Mouse (Mus musculus) limb, embryonic 15.5 days (tissue): ENCODE measurements at regions not wholly inside any gene's neighbourhood (a gene's known extent, or its start where the extent isn't known, plus 50 kb on each side); places are given as distances from the start of the nearest gene placed in this dataset.

Experiments used
- ATAC-seq: fragments of 200-750 bp; cut with Nextera tagmentation; 2 replicates; pipeline ENCODE4 v1.8.0; 2017; ENCODE audit warnings: low read depth, moderate TSS enrichment; ENCODE audit not compliant: insufficient number of reproducible peaks, low FRiP score, low TSS enrichment
- H3K27ac ChIP-seq: fragments of 300-500 bp; sonication (generic); 2 replicates; pipeline ENCODE4 v1.5.1; 2015; ENCODE audit warnings: moderate library complexity, mild to moderate bottlenecking, inconsistent platforms
- H3K27me3 ChIP-seq: fragments of 300-500 bp; sonication (generic); 2 replicates; pipeline ENCODE4 v1.6.1; 2015; ENCODE audit warnings: inconsistent platforms
- H3K36me3 ChIP-seq: fragments of 300-500 bp; sonication (generic); 2 replicates; pipeline ENCODE4 v1.6.1; 2015; ENCODE audit warnings: inconsistent platforms
- H3K4me1 ChIP-seq: fragments of 300-500 bp; sonication (generic); 2 replicates; pipeline ENCODE4 v1.6.1; 2015; ENCODE audit warnings: inconsistent platforms
- H3K4me2 ChIP-seq: fragments of 300-500 bp; sonication (generic); 2 replicates; pipeline ENCODE4 v1.6.1; 2015; ENCODE audit warnings: mild to moderate bottlenecking, inconsistent platforms
- H3K4me3 ChIP-seq: fragments of 300-500 bp; sonication (generic); 2 replicates; pipeline ENCODE4 v1.5.1; 2015; ENCODE audit warnings: mild to moderate bottlenecking, inconsistent platforms
- H3K9ac ChIP-seq: fragments of 300-500 bp; sonication (generic); 2 replicates; pipeline ENCODE4 v1.6.1; 2015; ENCODE audit warnings: inconsistent platforms
- H3K9me3 ChIP-seq: fragments of 300-500 bp; sonication (generic); 2 replicates; pipeline ENCODE4 v1.6.1; 2016; ENCODE audit warnings: inconsistent platforms
- WGBS: fragments of 180-500 bp; shearing (Covaris S2); methylation state at CpG from one replicate; pipeline ENCODE4 v1.1.7; 2015; 5-methylcytosine and 5-hydroxymethylcytosine counted together

DNA sequence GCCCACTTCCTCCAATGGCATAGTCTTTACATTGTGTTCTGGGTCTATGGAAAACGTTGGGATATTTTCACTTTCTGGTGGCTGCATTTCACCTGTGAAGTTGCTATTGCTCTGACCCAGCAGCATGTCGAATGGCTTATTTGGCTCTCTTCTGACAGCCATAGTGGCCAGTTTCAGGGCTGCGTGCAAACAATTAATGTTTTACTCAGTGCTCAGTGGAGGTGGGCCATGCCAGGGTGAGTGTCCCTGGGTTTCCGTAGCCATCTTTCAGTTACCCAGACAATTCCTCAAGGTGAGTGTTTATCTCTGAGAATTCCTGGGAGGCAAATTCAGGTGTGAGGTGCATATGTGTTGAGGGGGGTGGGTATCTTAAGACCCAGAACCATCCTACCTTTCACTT is 329.2 kb upstream of the Gm10131 start:
- H3K27me3 ChIP-seq = 0 out of 2 replicates have a peak, but pooled peaks cover 3% of the 10 kb centered on the region
- no peaks in the 10 kb centered on the region for H3K9me3 ChIP-seq
- no peak overlapping the region for H3K4me3 ChIP-seq
- H3K4me2 ChIP-seq = no peak overlapping the region
- 86% methylated on average over 4 of the region's 4 CpGs for WGBS
- no peaks in the 10 kb centered on the region for H3K36me3 ChIP-seq
- H3K27ac ChIP-seq = no peak overlapping the region
- H3K9ac ChIP-seq = no peak overlapping the region
- no peaks in the 10 kb centered on the region for H3K4me1 ChIP-seq
- ATAC-seq = no peak

DNA sequence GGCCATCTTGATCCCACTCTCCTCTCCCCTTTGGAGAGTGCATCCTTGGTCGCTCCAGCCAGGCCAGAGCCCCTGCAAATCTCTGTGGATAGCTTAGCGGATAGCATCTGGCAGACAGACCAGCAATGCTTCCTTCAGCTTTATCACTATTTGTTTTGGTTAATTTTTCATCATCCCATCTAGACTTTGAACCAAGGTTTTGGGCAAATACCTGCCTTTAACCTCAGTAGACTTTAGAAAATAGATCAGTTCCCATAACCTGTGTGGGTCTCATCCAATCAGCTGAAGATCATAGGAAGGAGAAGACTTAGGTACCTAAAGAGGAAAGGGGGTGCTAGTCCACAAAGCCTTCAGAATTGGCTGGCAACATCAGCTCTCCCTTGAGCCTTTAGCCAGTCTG is 327.2 kb upstream of the Gm10131 start:
- 86% methylated on average over 2 of the region's 2 CpGs for WGBS
- no peak overlapping the region for H3K27ac ChIP-seq
- H3K9ac ChIP-seq = no peak overlapping the region
- H3K4me3 ChIP-seq = no peak overlapping the region
- no peak for ATAC-seq
- H3K4me2 ChIP-seq = no peak overlapping the region
- H3K4me1 ChIP-seq = no peaks in the 10 kb centered on the region
- H3K9me3 ChIP-seq = no peaks in the 10 kb centered on the region
- H3K27me3 ChIP-seq = 0 out of 2 replicates have a peak, but pooled peaks cover 3% of the 10 kb centered on the region
- H3K36me3 ChIP-seq = no peaks in the 10 kb centered on the region

DNA sequence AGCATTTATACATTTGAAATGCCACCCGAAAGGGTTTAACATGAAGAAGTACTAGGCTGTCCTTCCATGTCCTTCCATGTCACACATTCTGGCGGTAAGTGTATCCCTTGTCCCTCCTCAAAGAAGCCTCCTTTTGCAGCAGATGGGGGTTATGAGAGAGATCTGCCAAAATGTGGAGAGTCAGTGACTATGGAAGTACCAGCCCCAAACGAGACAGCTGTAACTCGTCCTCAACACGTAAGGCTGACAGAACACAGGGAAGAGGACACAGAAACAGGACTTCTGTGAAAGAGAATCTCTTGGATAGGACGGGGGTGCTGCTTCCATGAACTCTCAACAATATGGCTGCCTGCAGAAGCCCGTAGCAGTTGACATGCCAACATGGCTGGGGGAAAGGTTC is 320.4 kb upstream of the Gm10131 start:
- H3K27ac ChIP-seq = no peak overlapping the region
- H3K9ac ChIP-seq = no peak overlapping the region
- H3K4me2 ChIP-seq = no peak overlapping the region
- H3K36me3 ChIP-seq = no peaks in the 10 kb centered on the region
- no peaks in the 10 kb centered on the region for H3K9me3 ChIP-seq
- H3K27me3 ChIP-seq = no peaks in the 10 kb centered on the region
- H3K4me1 ChIP-seq = peaks cover 17% of the 10 kb centered on the region
- no peak overlapping the region for H3K4me3 ChIP-seq
- ATAC-seq = no peak
- WGBS = 91% methylated on average over 7 of the region's 7 CpGs

DNA sequence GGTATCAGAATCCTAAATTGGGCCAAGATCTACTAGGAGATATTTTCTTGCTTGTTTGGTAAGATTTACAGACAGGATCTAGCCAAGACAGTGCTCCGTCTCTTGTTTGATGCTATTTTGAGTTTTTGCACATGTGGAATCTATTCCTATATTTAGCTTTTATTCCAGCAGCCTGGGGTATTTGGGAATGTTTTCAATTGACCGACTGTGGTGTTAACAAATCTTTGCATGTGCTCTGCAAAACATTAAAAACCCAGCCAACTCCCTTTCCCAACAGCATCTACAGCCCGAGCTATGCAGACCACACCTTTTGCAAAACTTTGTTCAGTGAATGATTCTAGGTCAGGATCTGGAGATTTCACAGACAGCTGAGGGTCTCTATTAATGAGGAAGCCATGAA is 317.7 kb upstream of the Gm10131 start:
- H3K27ac ChIP-seq = no peak overlapping the region
- H3K4me1 ChIP-seq = peaks cover 17% of the 10 kb centered on the region
- no peak overlapping the region for H3K4me2 ChIP-seq
- H3K9ac ChIP-seq = no peak overlapping the region
- H3K4me3 ChIP-seq = no peak overlapping the region
- no peak for ATAC-seq
- no peaks in the 10 kb centered on the region for H3K36me3 ChIP-seq
- peaks cover 3% of the 10 kb centered on the region; the same call in 1 of the 2 replicates for H3K27me3 ChIP-seq
- no peaks in the 10 kb centered on the region for H3K9me3 ChIP-seq
- WGBS = 24% methylated on average over 3 of the region's 3 CpGs

DNA sequence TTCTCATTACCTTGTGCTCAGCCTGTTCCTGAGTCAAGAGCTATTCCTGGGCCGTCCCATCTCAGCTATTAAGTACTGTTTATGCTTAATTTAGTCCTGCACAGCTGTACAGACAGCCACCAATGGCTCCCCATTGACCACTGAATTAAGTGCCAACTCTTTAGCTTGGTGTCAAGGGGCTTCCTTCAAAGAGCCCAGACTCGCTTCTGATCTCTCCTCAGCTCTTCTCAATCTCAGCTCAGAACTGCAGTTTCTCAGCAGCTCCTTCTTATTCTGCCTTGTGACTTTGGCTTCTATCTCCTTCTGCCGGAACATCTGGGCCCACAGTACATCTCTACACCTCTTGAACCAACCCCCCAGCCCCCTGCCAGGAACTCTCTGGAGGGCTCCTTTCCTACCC is 290.0 kb upstream of the Gm10131 start:
- Histone ChIP-seq H3K36me3 (no peaks in the 10 kb centered on the region), H3K4me3 (no peak overlapping the region), H3K4me2 (no peak overlapping the region), H3K4me1 (peaks cover 7% of the 10 kb centered on the region; the same call in 1 of the 2 replicates), H3K27ac (no peak overlapping the region), H3K27me3 (no peaks in the 10 kb centered on the region; the same call in 1 of the 2 replicates), H3K9ac (no peak overlapping the region), H3K9me3 (no peaks in the 10 kb centered on the region)
- ATAC-seq = no peak
- WGBS = 71% methylated on average over 3 of the region's 3 CpGs

DNA sequence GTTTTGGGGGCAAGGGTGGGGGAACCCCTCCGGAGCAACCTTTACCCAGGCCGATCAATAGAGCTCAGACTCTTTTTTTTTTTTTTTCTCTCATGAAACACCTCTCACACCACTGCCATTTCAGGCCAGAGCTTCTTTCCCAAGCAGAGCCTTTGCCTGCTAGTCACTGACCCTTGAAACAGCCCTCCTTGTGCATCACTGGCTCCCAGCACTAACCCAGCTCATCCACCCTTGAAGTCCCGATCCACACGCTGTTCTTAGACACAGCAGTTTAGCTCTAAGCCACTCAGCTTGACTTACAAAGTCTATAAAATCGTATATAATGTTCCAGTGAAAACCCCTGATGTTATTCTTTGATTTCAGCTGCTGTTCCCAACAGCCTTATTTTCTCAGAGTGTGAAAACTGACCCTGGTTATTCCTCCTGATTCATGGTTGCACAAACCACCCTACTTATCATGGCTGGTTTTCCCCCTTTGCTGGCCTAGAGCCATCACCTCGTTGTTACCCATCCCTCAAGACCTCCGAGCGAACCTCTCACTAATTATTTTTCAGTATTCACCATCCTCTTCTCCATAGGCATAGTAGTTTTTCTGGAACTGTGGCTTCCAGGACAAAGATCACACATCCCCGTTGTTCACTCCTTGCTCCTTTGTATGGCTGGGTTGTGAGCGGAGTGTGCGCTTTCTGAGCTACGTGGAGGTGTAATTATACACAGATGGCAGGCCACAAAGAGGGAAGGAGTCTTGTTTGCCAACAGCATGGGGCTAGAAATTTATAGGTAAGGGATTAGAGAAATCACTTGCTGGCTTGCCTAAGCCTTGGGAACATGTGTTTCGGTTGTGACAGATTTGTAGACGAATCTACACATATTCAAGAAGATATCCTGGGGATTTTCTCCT is 287.6 kb upstream of the Gm10131 start:
- no peaks in the 10 kb centered on the region for H3K36me3 ChIP-seq
- H3K4me2 ChIP-seq = no peak overlapping the region
- no peak overlapping the region for H3K4me3 ChIP-seq
- no peaks in the 10 kb centered on the region for H3K9me3 ChIP-seq
- 29% methylated on average over 14 of the region's 14 CpGs for WGBS
- no peak for ATAC-seq
- H3K27me3 ChIP-seq = no peaks in the 10 kb centered on the region; the same call in 1 of the 2 replicates
- H3K27ac ChIP-seq = no peak overlapping the region
- peaks cover 7% of the 10 kb centered on the region; the same call in 1 of the 2 replicates for H3K4me1 ChIP-seq
- H3K9ac ChIP-seq = no peak overlapping the region

DNA sequence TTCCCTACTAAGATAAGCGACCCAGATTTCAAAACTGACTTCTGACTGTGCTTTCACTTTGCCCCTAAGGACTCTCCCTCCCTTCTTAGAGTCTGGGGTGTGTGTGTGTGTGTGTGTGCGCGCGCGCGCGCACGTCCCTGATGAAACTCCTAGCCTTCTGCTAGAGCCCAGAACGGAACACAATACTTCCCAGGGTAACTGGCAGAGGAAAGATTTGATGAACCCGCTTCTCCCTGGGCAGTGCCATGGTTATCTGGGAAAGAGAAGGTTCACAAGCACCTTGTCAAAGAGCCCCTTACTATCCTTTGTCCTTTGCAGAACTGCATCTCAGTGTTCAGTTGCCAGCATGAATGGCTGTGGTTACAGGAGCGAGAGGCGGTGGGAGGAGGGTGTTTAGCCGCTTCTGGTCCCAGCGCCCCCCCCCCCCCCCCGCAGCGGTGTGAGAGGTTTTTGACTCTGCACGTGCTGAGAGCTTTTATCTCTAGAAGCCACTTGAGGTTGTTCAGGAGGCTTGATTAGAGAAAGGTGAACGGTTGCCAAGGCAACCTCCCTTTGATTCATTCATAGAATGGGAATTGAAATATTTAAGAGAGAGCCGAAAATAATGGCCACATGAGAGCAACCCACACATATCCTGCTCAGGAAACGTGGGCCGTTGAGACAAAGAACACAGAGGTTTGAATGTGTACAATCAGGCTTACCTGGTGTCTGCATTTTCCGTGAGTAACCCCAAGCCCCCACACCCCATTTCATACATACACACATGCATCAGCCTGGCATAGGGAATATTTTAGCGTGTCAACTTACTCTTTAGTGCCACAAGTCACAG is 286.3 kb upstream of the Gm10131 start:
- no peak for ATAC-seq
- no peak overlapping the region for H3K4me3 ChIP-seq

DNA sequence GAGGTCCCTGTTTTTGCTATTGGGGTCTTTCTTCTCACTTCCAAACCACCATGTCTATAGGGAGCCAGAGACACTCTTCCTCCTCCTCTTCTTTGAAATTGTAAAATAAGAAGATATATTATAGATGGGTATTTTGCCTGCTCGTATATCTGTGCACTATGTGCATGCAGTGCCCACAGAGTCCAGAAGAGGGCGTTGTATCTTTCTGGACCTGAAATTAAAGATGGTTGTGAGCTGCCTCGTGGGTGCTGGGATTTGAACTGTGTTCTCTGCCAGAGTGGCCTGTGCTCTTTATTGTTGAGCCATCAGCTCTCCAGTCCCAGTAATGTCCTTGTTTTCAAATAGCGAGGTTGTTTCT is 285.7 kb upstream of the Gm10131 start:
- WGBS = 65% methylated on average over 4 of the region's 4 CpGs
- H3K27ac ChIP-seq = no peak overlapping the region
- no peak overlapping the region for H3K9ac ChIP-seq
- H3K9me3 ChIP-seq = no peaks in the 10 kb centered on the region
- no peaks in the 10 kb centered on the region for H3K27me3 ChIP-seq
- H3K4me1 ChIP-seq = peaks cover 16% of the 10 kb centered on the region
- H3K4me3 ChIP-seq = no peak overlapping the region
- no peak for ATAC-seq
- H3K4me2 ChIP-seq = no peak overlapping the region
- no peaks in the 10 kb centered on the region for H3K36me3 ChIP-seq

More for the DNA sequence above, 286.3 kb upstream of the Gm10131 start:
- Histone ChIP-seq H3K27ac (no peak overlapping the region), H3K4me2 (no peak overlapping the region), H3K9me3 (no peaks in the 10 kb centered on the region), H3K36me3 (no peaks in the 10 kb centered on the region), H3K9ac (no peak overlapping the region), H3K27me3 (no peaks in the 10 kb centered on the region; the same call in 1 of the 2 replicates), H3K4me1 (peaks cover 10% of the 10 kb centered on the region)
- WGBS = 40% methylated on average over 23 of the region's 23 CpGs

DNA sequence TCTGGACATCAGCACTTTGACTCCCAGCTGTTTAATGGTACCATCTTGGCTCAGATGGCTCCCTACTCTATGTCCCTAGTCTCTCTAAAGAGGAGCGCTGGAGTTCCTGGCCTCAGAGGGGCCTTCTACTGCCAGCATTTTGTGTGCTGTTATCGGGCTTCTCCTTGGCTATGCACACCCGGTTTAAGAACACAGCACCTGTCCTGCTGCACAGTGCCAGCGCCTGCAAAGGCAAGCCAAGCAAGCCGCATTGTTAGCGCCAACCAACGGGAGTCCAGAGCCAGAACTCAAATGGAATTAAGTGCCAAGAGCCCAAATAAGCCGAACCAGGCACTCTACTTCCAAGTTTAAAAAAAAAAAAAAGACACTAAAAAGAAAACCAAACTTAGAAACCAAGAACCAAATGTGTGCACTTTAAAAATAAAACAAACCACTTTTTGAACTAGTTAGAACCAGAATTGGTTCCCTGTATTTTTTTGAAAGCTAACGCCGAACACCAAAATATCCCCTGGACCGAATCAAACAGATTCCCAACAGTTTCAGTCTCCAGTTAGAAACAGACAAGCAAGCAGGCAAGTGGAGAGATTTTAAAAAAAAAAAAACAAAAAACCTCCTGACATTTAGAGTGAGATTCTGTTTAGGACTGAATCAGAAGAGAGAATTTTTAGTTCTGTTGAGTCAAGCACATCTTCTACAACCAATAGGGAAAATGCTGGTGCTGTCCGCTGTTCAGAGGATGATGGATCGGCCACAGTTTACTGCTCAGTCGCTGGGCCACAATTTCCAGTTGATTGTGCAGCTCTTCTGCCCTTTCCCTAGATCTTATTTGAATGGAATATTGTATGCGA is 281.7 kb upstream of the Gm10131 start:
- Histone ChIP-seq H3K27ac (no peak overlapping the region), H3K4me3 (no peak overlapping the region), H3K36me3 (no peaks in the 10 kb centered on the region), H3K9me3 (no peaks in the 10 kb centered on the region), H3K9ac (no peak overlapping the region), H3K4me2 (no peak overlapping the region), H3K4me1 (peaks cover 19% of the 10 kb centered on the region), H3K27me3 (no peaks in the 10 kb centered on the region)
- ATAC-seq = no peak
- 65% methylated on average over 15 of the region's 15 CpGs for WGBS

DNA sequence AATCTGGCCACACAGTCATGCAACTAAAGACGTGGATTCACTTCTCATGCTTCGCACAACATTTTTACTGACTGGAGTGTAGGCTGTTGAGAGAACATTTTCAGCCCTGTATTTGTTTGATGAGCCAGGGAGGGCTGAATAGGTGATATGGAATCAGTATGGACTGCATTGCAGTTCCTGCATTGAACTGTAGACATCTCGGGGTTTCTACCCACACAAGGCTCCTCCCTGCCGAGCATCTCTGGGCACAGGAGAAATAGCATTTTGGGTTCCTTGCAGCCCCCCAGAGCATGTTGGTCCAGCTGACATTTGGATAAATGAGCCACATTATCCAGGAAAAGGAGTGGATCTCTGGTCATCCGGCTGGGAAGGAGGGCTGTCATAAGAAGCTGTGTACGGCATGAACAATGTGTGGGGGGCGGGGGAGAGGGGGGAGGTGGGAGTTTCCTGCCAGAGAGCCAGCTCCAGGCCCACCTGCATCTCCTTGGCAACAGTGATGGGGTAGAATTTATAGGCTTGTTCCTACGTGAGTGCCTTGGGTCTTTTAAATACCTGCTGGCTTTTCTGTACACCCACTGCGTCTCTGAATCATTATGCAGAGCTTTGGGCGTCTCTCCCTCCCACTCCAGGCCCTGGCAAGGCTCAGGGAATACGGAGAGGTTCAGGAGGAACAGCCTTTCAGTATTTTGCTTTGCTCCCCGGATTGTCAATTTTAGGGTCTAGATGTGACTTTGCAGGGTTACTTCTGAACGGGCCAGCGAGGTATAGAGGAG is 280.9 kb upstream of the Gm10131 start:
- Histone ChIP-seq H3K36me3 (no peaks in the 10 kb centered on the region), H3K27ac (no peak overlapping the region), H3K4me1 (peaks cover 14% of the 10 kb centered on the region), H3K9ac (no peak overlapping the region), H3K4me3 (no peak overlapping the region), H3K4me2 (no peak overlapping the region), H3K27me3 (no peaks in the 10 kb centered on the region), H3K9me3 (no peaks in the 10 kb centered on the region)
- ATAC-seq = peak; percentile 56; the same call in 1 of the 2 replicates
- 32% methylated on average over 14 of the region's 14 CpGs for WGBS
